Mouse (Mus musculus): ENCODE data around the gene Tpsg1.

Tpsg1 gene

DNA sequence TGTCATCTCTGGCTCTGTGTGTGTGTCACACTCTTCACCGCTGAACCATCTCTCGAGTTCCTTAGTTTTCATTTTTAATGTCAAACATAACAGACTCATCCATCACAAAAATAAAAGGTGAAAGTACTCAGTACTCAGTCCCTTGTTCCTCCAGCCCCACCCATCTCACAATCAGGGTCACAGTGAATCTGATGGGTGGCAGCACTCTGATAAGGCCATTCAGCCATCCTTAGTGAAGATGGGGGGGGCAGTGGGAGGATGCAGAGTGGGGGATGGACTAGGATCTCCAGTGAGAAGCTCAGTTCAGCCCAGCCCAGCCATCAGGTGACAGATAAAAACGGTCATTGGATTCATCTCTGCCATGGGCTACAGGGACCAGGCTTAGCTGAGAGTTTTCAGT lies at the start of gene Tpsg1:
Gene Tpsg1, plus strand, starts transcription at position 301 of the 400 bp plus-strand sequence.
- DNase-seq (ENCODE audit: low spot score) = no peak

- DNase-seq (ENCODE audit: low spot score) = no peak
Observed at GRCm38 (mm10) chr17:25320819-25321218, 48.3 kb upstream of the Tpsg1 start.

GRCm38 (mm10) chr17:25322930-25323329 lies 46.1 kb upstream of the Tpsg1 start:
- DNase-seq (ENCODE audit: low spot score) = no peak

- no peak for DNase-seq (ENCODE audit: low spot score)
Observed at GRCm38 (mm10) chr17:25332321-25332720, 36.8 kb upstream of the Tpsg1 start.

DNA sequence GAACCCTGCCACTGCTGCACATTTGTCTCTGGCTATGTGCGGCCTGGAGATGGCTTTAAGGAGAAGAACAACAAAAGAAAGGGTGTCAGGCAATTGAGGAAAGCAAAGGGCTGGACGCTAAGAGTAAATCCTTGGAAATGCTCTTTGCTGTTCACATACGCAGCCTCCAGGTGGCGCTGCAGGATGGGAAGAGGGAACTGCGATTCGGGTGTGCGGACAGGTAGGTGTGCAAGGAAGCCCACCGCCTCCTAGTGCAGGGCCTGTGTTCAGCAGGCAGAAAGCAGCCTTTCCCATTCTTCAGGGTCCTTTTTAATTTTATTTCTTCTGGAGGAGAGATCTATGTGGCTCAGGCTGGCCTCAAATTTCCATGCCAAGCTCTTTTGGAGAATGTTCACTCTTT lies 35.1 kb upstream of the Tpsg1 start:
- peak; percentile 48 for DNase-seq (ENCODE audit: low spot score)

DNA sequence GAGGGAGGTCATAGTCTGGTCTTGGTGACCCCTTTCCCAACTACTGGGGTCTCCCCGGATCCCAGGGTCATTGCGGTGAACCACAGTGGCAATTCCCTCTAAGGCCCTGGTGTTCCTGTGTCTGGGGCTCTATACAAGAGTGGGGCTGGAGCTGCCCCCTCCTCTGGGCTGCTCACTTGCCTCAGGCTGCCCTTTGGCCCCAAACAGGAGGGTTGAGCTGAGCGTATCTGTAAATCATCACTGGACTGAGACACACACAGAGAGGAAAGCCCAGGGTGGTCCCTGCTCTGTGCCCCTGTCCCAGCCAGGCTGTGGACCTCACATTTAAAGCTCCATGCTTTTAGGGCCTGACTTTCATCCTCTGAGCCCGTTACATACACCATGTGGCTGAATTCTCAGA lies 30.9 kb upstream of the Tpsg1 start:
- no peak for DNase-seq (ENCODE audit: low spot score)

- no peak for DNase-seq (ENCODE audit: low spot score)
Observed at GRCm38 (mm10) chr17:25340003-25340402, 29.1 kb upstream of the Tpsg1 start.

DNA sequence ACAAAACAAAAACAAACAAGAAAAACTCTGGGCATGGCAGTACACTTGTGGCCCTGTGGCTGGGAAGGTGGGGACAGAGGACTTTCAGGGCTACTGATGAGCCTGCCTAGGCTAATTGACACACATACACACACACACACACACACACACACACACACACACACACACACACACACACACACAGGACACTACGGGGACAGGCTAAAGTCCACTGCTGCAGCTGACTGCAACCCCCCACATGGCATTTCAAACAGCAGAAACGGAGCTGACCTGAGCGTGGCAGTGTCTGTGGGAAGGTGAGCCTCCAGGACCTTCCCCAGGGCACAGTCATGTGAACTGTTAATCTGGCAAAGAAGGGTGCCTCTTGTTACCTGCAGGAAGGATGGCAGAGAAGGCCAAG lies 27.6 kb upstream of the Tpsg1 start:
- DNase-seq (ENCODE audit: low spot score) = no peak

DNA sequence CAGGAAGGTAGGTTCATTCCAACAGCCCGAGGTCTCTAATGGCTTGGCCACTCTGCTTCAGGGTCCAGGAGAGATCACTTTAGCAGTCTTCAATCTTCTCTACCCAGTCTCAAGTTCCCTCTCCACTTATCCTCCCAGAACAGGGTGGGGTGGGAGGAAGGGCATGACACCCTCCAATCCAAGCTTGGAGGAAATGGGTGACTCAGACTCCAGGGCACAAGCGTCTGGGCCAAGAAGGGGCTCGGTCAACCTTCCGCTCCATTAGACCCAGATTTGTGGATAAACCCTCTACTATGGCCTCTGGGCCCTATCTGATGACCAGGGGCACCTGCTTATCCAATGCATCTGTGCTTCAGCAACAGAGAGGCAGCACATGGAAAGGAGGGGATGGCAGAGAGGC lies 23.6 kb upstream of the Tpsg1 start, which contains the start of gene Tpsab1:
Gene Tpsab1, minus strand, starts transcription at position 101 of the 400 bp plus-strand sequence.
- no peak for DNase-seq (ENCODE audit: low spot score)

DNA sequence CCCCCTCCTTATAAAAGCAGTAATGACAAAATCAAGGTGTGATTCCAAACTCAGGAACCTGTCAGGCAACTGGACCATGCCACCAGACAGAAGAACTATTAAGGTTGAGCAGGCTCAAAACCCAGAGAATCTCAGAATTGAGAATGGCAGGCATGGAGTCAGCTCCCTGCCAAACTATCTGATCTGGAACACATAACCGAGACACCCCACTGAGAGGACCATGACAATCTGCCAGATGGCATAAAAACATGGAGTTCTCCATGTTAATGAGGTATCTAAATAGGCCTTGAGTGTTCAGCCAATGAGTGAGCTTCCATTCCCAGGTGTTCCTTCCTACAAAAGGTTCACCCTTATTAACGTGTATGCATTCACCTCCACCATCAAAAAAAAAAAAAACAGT lies 7.8 kb upstream of the Tpsg1 start:
- no peak for DNase-seq (ENCODE audit: low spot score)

DNA sequence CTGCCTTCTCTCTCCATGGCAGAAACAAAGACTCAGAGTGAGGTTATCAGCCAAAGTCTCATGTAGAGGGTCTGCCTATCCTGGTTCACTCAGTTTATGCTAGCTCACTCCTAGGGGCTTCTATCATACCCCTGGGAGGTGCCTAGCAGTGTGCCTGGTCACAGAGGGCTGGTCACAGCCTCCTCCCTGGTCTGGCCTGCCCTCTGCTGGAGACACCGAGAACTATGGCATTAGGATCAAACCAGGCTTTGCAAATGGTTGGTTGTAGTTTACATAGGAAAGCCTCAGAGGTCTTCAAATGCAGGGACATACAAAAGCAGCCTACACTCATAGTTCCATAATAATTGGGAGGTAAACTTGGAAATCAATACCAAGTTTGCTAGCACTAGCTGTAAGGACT lies 5.3 kb upstream of the Tpsg1 start:
- DNase-seq (ENCODE audit: low spot score) = peak; percentile 49

- DNase-seq (ENCODE audit: low spot score) = no peak
Observed at GRCm38 (mm10) chr17:25366005-25366404, 3.1 kb upstream of the Tpsg1 start, which contains the start of gene Tpsb2. TSS of gene Tpsb2 (plus strand) at chr17:25366305.

DNA sequence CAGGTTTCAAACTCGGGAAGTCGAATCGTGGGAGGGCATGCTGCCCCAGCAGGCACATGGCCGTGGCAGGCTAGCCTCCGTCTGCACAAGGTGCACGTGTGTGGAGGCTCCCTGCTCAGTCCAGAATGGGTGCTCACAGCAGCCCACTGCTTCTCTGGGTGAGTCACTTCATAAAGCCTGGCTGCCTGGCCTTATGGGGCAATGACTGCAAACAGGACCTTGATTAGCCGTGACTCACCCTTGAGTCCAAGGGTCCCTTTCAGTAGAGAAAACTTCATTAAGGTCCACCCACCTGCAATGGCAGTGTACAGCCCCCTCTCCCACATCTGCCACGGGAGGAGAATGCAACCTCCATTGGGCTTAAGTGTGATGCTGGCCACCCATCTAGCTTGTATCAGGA lies 3.4 kb downstream of the Tpsg1 start:
- no peak for DNase-seq (ENCODE audit: low spot score)

- DNase-seq (ENCODE audit: low spot score) = no peak
Observed at GRCm38 (mm10) chr17:25374011-25374410, 4.9 kb downstream of the Tpsg1 start.

DNA sequence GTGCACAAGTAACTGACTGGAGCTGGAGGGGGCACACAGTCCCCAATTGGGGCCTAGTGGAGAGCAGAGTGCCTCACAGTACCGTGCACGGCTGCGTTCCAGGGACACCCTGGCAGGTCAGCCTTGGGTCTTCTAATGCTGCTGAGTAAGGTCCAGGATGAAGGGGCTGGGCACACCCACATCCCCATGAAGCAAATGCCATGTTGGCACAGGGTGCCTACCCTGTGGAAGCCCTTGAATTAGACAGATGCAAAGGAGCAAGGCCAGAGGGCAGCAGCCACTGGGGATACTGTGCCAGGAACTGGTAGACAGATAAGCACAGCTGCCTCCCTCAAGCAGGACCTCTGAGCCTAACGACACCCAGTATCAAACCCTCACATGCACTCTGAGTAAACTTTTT lies 25.5 kb downstream of the Tpsg1 start:
- DNase-seq (ENCODE audit: low spot score) = no peak

GRCm38 (mm10) chr17:25397804-25398519 lies 28.9 kb downstream of the Tpsg1 start:
- DNase-seq (ENCODE audit: low spot score) = peak; percentile 84

- no peak for DNase-seq (ENCODE audit: low spot score)
Observed at GRCm38 (mm10) chr17:25398520-25398838, 29.4 kb downstream of the Tpsg1 start.

- DNase-seq (ENCODE audit: low spot score) = no peak
Observed at GRCm38 (mm10) chr17:25400443-25400842, 31.4 kb downstream of the Tpsg1 start.

DNA sequence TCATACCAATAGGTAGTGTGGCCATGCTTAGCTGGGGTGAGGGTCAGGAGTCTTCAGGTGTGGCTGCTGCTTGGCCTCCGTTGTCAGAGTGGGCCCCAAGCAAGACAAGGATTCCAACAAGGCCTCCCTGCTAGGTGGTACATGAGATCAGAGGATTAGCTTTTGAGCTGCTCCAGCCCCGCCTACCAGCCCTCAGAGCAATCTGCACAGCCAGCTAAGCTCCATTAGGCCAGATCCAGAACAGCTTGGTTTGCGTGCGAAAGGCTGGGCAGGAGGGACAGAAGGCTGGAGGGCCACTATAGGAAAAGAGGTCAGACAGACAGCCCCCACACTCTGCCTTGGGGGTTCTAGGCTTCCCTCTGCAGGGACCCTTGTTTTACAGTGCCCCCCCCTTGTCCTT lies 32.4 kb downstream of the Tpsg1 start:
- DNase-seq (ENCODE audit: low spot score) = no peak

- DNase-seq (ENCODE audit: low spot score) = no peak
Observed at GRCm38 (mm10) chr17:25402224-25402623, 33.2 kb downstream of the Tpsg1 start.

GRCm38 (mm10) chr17:25404190-25404589 lies 35.1 kb downstream of the Tpsg1 start:
- no peak for DNase-seq (ENCODE audit: low spot score)

- no peak for DNase-seq (ENCODE audit: low spot score)
Observed at GRCm38 (mm10) chr17:25405224-25405895, 36.3 kb downstream of the Tpsg1 start.

DNA sequence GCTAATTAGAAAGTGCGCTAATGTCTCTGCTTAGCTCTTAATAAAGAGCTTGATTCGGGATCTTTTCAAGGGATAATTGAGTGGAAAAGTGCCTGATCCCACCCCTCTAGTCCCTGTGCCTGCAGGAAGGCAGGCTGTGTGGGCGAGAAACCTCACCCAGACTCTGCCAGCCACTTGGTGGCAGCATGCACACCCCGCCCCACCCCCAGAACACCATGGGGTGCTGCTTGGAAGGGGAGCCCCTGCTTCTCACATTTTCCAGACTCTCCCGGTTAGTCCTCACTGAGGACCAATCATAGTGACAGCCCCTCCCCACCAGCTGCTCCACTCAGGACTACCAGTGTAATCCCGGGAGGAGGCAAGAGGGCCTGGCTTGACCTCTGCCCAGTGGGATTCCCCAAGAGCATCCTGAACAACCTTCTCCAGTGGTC lies 37.0 kb downstream of the Tpsg1 start:
- DNase-seq (ENCODE audit: low spot score) = peak; percentile 58

DNA sequence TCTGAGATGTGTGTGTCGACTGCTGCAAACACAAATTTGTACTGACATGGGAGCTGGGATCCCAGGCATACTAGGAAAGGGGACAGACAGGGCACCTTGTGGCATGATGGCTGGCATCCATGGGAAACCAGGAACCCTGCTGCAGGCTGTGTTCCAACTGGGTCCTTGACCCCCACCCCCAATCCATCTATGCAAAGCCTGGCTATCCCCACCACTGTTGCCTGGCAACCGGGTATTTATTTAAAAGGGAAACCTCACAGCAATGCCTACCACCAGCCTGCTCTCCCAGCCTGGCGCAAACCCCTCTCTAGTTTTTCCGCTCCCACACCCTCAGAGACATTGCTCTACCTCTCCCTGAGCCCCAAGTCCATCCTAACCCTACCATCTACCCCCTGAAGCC lies 38.3 kb downstream of the Tpsg1 start:
- DNase-seq (ENCODE audit: low spot score) = no peak
